Mouse (Mus musculus) cerebellum, adult 2 months (tissue): ENCODE measurements at regions not wholly inside any gene's neighbourhood (a gene's known extent, or its start where the extent isn't known, plus 50 kb on each side); places are given as distances from the start of the nearest gene placed in this dataset.

Experiments
- CTCF ChIP-seq: fragments of 200-500 bp; IDR thresholded peaks from 2 replicates; pipeline ENCODE4 v1.5.1; 2011; ENCODE audit warnings: low read depth, mild to moderate bottlenecking, control low read depth, low read length, moderate library complexity, borderline replicate concordance; ENCODE audit not compliant: insufficient read depth
- POLR2A ChIP-seq: fragments of 200-500 bp; IDR thresholded peaks from 2 replicates; pipeline ENCODE4 v1.6.1; 2011; ENCODE audit warnings: low read length, control low read depth, borderline replicate concordance; ENCODE audit not compliant: insufficient read depth

DNA sequence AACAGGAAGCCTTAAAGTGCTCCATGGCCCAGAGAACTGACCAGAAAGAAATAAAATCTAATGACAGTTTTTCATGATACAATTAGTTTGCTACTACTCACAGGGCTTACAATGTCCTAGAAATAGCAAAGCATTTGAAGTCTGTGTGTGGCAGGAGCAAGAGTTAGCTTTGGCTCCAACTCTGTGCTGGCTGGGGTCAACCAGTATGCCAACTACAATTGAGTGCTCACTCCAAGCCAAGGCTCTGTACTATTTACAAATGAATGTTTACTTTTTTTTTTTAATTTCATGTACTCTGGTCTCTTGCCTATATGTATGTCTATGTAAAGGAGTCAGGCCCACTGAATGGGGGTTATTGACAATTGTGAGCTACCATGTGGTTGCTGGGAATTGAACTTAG, 75.7 kb upstream of the Jak1 start:
- no peak for TF ChIP-seq POLR2A
- no peak for TF ChIP-seq CTCF
